Mouse (Mus musculus): Measurements from ENCODE around the gene Lin52.

DNA sequence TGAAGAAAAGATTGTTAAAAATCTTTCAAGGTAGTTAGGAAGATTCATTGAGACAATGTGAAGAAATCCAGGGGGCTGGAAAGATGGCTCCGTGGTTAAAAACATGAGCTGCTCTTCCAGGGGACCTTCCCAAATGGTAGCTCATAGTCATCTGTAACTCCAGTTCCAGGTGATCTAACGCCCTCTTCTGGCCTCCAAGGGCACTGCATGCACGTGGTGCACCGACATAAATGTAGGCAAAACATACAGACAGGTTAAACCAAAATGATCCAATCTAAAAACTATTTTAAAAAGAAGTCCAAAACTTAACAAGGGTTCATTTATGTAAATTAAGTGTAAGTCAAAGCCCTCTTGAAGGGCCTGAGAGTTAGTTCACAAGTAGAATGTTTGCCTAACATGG, 111.3 kb downstream of the Lin52 start:
- TF ChIP-seq POLR2A (IDR thresholded peaks at IDR 0.05; ENCODE audit: borderline replicate concordance, low read depth, low read length): no peak
- TF ChIP-seq CTCF (IDR thresholded peaks at IDR 0.05; ENCODE audit: low read depth, low read length): no peak

Measured in bone marrow macrophage, adult 2 months (primary cell).